Mouse (Mus musculus): ENCODE measurements around the gene Cds2. TPM values are rescaled to one million over a fixed set of nuclear protein-coding genes. Genes with fewer than 3 reads are reported as not detected.

Gene Cds2
- polyA plus RNA-seq, 1 experiment from 2014 or later = 10.2 TPM

DNA sequence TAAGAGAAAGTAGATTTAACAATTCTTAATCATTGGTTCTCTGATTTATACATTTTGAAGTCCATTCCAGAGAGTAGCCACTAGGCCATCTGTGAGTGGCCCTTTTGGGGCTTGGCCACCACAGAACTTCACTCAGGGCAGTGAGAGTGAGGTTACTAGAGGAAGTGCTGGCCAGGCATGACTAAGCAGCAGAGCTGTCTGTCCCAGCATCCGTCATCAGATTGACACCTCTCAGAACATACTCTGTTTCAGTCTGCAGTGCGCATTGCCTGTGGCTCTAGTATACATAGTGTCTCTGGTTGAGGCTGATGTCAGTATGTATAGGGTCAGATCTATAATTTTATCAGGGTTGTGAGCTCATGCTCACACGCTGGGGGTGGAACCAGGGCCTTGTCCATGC, 6.3 kb downstream of the Cds2 start:
- Histone ChIP-seq H3K36me3 (no peaks in the 10 kb centered on the region), H3K9me3 (replicated peaks) (no peaks in the 10 kb centered on the region), H3K27me3 (no peaks in the 10 kb centered on the region), H3K9ac (no peak overlapping the region), H3K4me3 (replicated peaks) (no peak overlapping the region), H3K4me2 (no peak overlapping the region), H3K4me1 (replicated peaks) (peaks cover 49% of the 10 kb centered on the region), H3K27ac (no peak overlapping the region)
- 51% methylated on average over 3 of the region's 3 CpGs for WGBS (ENCODE audit: insufficient replicate concordance)
- ATAC-seq (ENCODE audit: low read depth) = peak; percentile 75
- DNase-seq = peak; percentile 58

DNA sequence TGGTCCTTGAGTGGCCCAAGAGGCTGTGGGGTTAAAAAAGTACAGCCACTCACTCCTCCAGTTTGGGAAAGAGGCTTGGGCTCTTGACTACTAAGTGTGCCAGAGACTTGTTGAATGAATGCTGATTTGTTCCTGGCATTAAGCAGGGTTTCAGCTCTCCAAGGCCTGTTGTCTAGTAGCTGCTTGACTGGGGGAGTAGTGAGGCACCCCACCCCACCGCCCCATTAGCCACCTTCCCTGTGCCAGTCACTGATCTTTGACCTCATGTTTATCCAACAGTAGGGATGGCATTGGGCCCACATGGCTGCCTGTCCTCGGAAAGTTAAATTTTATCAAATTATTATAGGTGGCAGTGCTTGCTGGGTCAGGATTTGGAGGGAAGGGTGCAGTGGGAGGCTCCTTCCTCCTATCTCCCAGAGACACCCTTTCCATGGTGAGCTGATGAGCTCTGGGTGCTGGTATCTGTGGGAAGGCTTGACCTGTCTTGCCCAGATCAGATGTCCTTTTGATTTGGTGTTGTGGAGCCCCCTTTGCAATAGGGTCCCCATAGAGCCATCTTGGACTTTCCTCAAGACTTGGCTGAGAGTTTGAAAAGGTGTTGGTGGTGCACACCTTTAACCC, 7.5 kb downstream of the Cds2 start:
- H3K4me1 ChIP-seq (replicated peaks) = peaks cover 38% of the 10 kb centered on the region
- peak; percentile 69 for ATAC-seq (ENCODE audit: low read depth)
- 50% methylated on average over 2 of the region's 2 CpGs for WGBS (ENCODE audit: insufficient replicate concordance)
- no peak overlapping the region for H3K4me3 ChIP-seq (replicated peaks)
- H3K27me3 ChIP-seq = no peaks in the 10 kb centered on the region
- peak; percentile 57 for DNase-seq
- no peaks in the 10 kb centered on the region; the same call in 1 of the 2 replicates for H3K36me3 ChIP-seq
- no peak overlapping the region for H3K9ac ChIP-seq
- H3K4me2 ChIP-seq = no peak overlapping the region
- H3K27ac ChIP-seq = no peak overlapping the region
- H3K9me3 ChIP-seq (replicated peaks) = no peaks in the 10 kb centered on the region

DNA sequence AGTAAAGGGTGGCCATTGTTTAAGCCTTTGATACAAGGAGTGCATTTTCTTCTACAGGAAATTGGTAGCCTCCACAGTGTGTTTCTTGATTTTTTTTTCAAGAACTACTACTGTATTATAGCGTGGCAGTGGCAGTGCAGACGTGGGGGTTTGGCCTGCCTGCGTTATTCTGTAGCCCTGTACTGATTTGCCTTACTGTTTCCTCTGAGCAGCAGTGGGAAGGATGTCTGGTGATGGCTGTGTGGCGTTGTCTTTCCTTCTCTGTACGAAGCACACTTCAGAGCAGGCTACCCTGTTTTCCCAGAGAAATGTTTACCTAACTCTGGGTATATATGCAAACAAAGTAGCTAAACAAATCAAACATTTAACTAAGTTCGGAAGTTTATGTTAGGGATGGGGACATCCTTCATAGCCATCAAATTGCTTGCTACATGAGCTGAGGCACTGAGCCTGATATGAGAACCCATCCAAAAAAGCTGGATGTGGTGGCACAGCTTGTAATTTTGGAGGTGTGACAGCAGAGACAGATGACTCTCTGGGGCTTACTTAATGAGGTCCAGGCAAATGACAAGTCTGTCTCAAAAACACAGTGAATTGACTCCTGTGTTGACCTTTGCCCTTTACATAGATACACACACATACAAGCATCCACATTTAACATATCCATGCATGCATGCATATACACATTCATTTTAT, 9.9 kb downstream of the Cds2 start:
- H3K4me2 ChIP-seq = no peak overlapping the region
- no peak overlapping the region for H3K4me3 ChIP-seq (replicated peaks)
- DNase-seq = no peak
- H3K27me3 ChIP-seq = no peaks in the 10 kb centered on the region
- peaks cover 37% of the 10 kb centered on the region for H3K4me1 ChIP-seq (replicated peaks)
- ATAC-seq (ENCODE audit: low read depth) = no peak
- 50% methylated on average over 6 of the region's 6 CpGs for WGBS (ENCODE audit: insufficient replicate concordance)
- H3K9ac ChIP-seq = no peak overlapping the region
- H3K27ac ChIP-seq = no peak overlapping the region
- H3K9me3 ChIP-seq (replicated peaks) = no peaks in the 10 kb centered on the region
- no peaks in the 10 kb centered on the region; the same call in 1 of the 2 replicates for H3K36me3 ChIP-seq

DNA sequence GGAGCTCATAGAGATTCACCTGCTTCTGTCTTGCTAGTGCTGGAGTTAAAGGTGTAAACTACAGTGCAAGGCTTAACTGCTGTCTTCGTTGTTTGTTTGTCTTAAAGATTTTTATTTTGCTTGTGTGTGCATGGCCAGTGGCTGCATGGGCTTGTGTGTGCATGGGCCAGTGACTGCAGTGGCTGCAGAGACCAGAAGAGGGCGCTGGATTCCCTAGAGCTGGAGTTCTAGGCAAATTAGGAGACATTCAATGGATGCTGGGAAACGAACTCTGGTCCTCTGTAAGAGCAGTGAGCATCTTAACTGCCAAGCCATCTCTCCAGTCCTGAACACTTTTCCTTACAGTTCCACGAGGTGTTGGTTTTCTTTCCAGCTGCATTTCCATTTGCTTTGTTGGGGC, 12.6 kb downstream of the Cds2 start:
- Histone ChIP-seq H3K4me3 (replicated peaks) (no peak overlapping the region), H3K27me3 (no peaks in the 10 kb centered on the region), H3K4me2 (no peak overlapping the region), H3K27ac (no peak overlapping the region), H3K36me3 (no peaks in the 10 kb centered on the region; the same call in 1 of the 2 replicates), H3K4me1 (replicated peaks) (peaks cover 35% of the 10 kb centered on the region), H3K9me3 (replicated peaks) (no peaks in the 10 kb centered on the region), H3K9ac (no peak overlapping the region)
- 69% methylated on average over 4 of the region's 4 CpGs for WGBS (ENCODE audit: insufficient replicate concordance)
- DNase-seq = no peak
- ATAC-seq (ENCODE audit: low read depth) = no peak

DNA sequence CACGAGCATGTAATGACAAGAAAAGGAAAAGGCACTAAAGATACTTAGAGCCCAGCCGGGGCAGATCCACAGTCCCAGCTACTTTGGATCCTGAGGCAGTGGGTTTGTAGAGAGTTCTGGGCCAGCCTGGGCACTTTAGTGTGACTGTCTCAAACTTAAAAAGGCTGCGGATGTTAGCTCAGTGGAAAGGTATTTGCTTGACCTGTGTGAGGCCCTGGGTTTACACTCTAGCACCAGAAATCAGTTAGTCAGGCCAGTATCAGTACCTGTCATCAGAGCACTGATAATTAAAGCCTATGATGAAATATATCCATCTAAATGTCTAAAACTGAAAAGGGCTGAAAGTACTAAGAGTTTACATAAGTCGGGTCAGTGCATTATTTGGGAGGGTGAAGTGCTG, 13.3 kb downstream of the Cds2 start:
- Histone ChIP-seq H3K36me3 (no peaks in the 10 kb centered on the region; the same call in 1 of the 2 replicates), H3K4me2 (no peak overlapping the region), H3K9me3 (replicated peaks) (no peaks in the 10 kb centered on the region), H3K9ac (no peak overlapping the region), H3K27ac (no peak overlapping the region), H3K4me3 (replicated peaks) (no peak overlapping the region), H3K4me1 (replicated peaks) (peaks cover 28% of the 10 kb centered on the region), H3K27me3 (no peaks in the 10 kb centered on the region)
- DNase-seq (no peak), ATAC-seq (ENCODE audit: low read depth) (no peak)
- WGBS (ENCODE audit: insufficient replicate concordance) = 64% methylated on average over 4 of the region's 4 CpGs

DNA sequence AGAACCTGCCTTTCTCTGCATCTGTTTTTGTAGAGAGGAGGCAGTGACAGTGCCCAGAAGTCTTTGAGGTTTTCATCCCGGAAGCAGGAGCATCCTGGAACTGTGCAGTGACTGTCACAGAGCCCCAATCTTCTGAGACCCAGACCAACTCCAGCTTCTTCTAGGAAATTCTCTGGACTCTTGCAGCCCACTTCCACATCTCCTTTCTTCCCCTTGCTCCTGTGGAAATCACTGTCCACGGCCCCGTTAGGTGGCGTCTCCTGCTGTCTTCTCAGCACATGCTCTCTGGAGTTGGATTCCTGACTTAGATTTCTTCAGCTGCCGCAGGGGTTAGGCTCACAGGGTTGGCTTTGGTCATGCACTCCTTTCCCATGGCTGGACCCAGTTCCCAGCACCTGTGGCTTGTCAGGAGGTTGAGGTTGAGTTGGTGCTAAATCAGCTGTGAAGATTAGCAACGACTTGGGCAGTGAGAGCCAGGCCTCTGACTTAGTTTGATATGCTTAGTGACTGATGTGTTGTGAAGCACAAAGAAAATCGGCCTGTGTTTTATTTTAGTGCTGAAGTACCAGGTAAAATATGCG, 15.4 kb downstream of the Cds2 start:
- no peak overlapping the region for H3K9ac ChIP-seq
- 61% methylated on average over 8 of the region's 8 CpGs for WGBS (ENCODE audit: insufficient replicate concordance)
- H3K4me3 ChIP-seq (replicated peaks) = no peak overlapping the region
- H3K4me1 ChIP-seq (replicated peaks) = peaks cover 46% of the 10 kb centered on the region
- ATAC-seq (ENCODE audit: low read depth) (no peak), DNase-seq (no peak)
- no peaks in the 10 kb centered on the region for H3K9me3 ChIP-seq (replicated peaks)
- H3K4me2 ChIP-seq = no peak overlapping the region
- H3K36me3 ChIP-seq = no peaks in the 10 kb centered on the region; the same call in 1 of the 2 replicates
- no peak overlapping the region for H3K27ac ChIP-seq
- no peaks in the 10 kb centered on the region for H3K27me3 ChIP-seq

DNA sequence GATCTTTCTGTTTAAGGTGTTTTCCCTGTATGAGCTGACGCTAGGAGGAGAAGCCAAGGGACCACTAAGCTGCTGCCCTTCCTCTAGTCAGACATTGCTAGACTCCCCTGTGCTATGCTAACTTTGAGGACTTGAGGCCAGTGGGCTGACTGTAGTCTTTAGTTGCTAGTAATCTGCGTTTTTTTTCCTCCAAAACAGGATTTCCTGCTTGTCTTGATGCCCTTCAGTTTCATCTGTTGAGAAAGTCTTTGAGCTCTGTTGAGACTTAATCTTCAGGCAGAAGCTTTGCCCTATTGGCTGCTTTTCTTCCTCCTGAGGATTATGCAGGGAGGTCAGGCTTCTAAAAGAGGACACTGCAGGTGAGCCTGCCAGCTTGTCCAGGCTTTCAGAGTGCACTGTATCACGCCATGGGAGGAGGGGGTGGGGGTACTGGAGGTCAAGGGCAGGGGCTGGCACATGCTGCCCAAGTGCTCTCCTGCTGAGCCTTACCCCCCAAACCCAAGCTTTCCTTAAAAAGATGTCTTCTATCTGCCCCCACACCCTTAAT, 16.5 kb downstream of the Cds2 start:
- DNase-seq = no peak
- no peak overlapping the region for H3K27ac ChIP-seq

DNA sequence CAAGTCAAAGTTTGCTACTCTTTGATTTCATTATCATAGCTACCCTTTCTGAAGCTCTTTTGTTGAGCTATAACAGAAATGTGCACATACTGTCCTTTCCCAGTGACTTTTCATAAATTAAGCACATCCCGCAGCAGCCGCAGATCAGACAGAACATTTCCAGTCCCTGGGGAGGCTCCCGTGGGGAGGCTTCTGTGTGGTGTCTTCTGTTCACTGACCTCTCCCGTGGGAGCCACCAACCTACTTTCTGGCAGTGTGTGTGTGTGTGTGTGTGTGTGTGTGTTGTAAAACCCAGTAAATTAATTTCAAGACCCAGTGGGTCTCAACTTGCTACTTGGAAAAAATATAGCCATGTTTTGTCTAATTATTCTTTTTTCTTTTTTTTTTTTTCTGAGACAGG, 17.0 kb downstream of the Cds2 start:
- Histone ChIP-seq H3K36me3 (no peaks in the 10 kb centered on the region; the same call in 1 of the 2 replicates), H3K27me3 (no peaks in the 10 kb centered on the region), H3K27ac (no peak overlapping the region), H3K9me3 (replicated peaks) (no peaks in the 10 kb centered on the region), H3K4me2 (no peak overlapping the region), H3K9ac (no peak overlapping the region), H3K4me3 (replicated peaks) (no peak overlapping the region), H3K4me1 (replicated peaks) (peaks cover 61% of the 10 kb centered on the region)
- 66% methylated on average over 4 of the region's 4 CpGs for WGBS (ENCODE audit: insufficient replicate concordance)
- DNase-seq (no peak), ATAC-seq (ENCODE audit: low read depth) (no peak)

More for the DNA sequence above, 16.5 kb downstream of the Cds2 start:
- H3K9me3 ChIP-seq (replicated peaks) = no peaks in the 10 kb centered on the region
- no peaks in the 10 kb centered on the region; the same call in 1 of the 2 replicates for H3K36me3 ChIP-seq
- no peaks in the 10 kb centered on the region for H3K27me3 ChIP-seq
- no peak overlapping the region for H3K4me2 ChIP-seq
- no peak for ATAC-seq (ENCODE audit: low read depth)
- H3K4me3 ChIP-seq (replicated peaks) = no peak overlapping the region
- no peak overlapping the region for H3K9ac ChIP-seq
- H3K4me1 ChIP-seq (replicated peaks) = peaks cover 56% of the 10 kb centered on the region
- 45% methylated on average over 3 of the region's 3 CpGs for WGBS (ENCODE audit: insufficient replicate concordance)

DNA sequence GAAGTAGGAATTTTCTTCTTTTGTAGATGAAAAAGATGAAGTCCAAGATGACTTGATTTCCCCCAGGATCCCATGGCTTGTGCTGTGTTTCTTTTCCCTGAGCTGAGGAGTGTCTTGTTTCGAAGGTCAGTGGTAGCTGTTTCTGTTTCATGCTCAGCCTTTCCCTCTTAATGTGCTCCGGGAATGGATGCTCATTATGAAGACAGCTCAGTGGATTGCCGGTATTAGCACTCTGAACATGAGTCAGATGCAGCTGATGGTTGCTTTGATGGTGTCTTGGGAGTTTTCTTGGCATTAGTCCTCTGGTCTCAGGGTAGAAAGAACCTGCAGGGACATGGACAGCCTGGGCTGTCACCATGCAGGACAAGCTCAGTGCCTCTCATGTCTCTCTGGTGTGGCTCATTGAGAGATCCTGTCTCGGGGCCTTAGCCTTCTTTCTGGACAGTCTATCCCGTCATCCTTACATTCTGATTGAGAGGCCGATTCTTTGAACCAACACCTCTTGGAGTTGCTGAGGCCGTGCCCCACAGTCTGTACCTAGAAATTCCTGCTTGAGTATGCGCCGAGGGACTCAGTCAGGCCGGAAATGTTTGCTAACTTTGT, 17.7 kb downstream of the Cds2 start:
- Histone ChIP-seq H3K4me3 (replicated peaks) (no peak overlapping the region), H3K4me2 (no peak overlapping the region), H3K9ac (no peak overlapping the region), H3K9me3 (replicated peaks) (no peaks in the 10 kb centered on the region), H3K27ac (no peak overlapping the region), H3K27me3 (no peaks in the 10 kb centered on the region), H3K36me3 (peaks cover 3% of the 10 kb centered on the region; the same call in 1 of the 2 replicates), H3K4me1 (replicated peaks) (peaks cover 67% of the 10 kb centered on the region)
- WGBS (ENCODE audit: insufficient replicate concordance) = 77% methylated on average over 10 of the region's 10 CpGs
- DNase-seq (no peak), ATAC-seq (ENCODE audit: low read depth) (no peak)

DNA sequence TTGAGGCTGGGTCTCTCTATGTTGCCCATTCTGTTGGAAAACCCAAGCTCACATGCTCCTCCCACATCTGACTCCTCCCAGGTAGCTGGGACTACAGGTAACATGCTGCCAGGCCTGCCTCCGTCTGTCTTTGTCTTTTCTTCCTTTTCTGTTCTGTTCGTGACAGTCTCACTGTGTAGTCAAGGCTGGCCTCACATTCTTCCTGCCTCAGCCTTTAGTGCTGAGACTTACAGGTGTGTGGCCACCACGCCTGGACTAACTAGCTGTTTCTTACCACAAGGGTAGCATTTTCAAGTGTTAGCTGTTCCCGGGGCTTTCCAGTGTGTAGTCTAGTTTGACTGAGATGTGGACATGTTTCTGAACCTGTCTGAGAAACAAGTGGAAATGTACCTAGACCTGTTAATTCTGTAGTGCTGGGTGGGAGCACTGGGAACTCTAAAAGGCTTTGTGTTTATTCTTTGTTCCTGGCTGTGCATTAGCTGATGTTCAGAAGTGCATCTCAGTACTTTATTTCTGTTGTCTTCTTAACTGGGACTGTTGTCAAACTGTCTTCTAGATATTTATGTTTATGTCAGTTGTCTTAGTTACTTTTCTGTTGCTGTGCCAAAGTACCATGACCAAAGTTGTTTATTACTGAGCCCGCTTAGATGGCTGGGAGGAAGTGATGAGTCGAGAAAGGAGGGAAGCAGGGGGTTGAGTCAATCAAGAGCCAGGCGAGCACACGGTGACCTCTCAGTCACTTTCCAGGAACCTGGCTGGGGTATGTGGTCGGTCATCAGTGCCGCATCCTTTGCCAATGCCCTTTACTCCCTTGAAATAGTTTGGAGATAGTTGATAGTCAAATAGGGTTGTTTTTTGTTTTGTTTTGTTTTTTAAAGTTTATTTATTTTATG, 18.9 kb downstream of the Cds2 start:
- Histone ChIP-seq H3K36me3 (0 out of 2 replicates have a peak, but pooled peaks cover 3% of the 10 kb centered on the region), H3K9me3 (replicated peaks) (no peaks in the 10 kb centered on the region), H3K27ac (no peak overlapping the region), H3K4me3 (replicated peaks) (no peak overlapping the region), H3K27me3 (no peaks in the 10 kb centered on the region), H3K4me2 (no peak overlapping the region), H3K9ac (no peak overlapping the region), H3K4me1 (replicated peaks) (peaks cover 61% of the 10 kb centered on the region)
- DNase-seq (no peak), ATAC-seq (ENCODE audit: low read depth) (no peak)
- 41% methylated on average over 10 of the region's 10 CpGs for WGBS (ENCODE audit: insufficient replicate concordance)
